Mouse (Mus musculus) testis, adult 2 months (tissue): ENCODE results near the gene Pax5.

Experiments used
- CTCF ChIP-seq: fragments of 200-500 bp; IDR thresholded peaks from 2 replicates; pipeline ENCODE4 v1.5.1; 2012; ENCODE audit warnings: low read depth, mild to moderate bottlenecking, inconsistent platforms, low read length, moderate library complexity; ENCODE audit not compliant: control insufficient read depth, insufficient read depth, insufficient replicate concordance
- POLR2A ChIP-seq: fragments of 200-500 bp; IDR thresholded peaks from 2 replicates; pipeline ENCODE4 v1.6.1; 2012; ENCODE audit warnings: low read depth, mild to moderate bottlenecking, inconsistent platforms, low read length, moderate library complexity; ENCODE audit not compliant: control insufficient read depth

GRCm38 (mm10) chr4:44713554-44714051, 3.3 kb upstream of the Pax5 start:
- TF ChIP-seq CTCF (no peak), POLR2A (no peak)
